Mouse (Mus musculus) embryonic fibroblast, embryonic 13.5 days (primary cell): ENCODE data around the gene Dcaf10. TPM values are rescaled to one million over a fixed set of nuclear protein-coding genes. Genes with fewer than 3 reads are reported as not detected.
"Not testable (repeated sequence)": the region's sequence is repeated elsewhere in the genome, so short reads cannot be mapped to it uniquely, and the experiment has no call there.

ENCODE experiments used
- H3K27ac ChIP-seq: 2 replicates; pipeline ENCODE4 v1.5.1; 2012; ENCODE audit warnings: low read length, control low read depth, inconsistent platforms; ENCODE audit not compliant: insufficient read depth
- H3K4me1 ChIP-seq: 2 replicates; pipeline ENCODE4 v1.6.1; 2011; ENCODE audit warnings: low read length; ENCODE audit not compliant: control insufficient read depth, insufficient read depth
- H3K4me3 ChIP-seq: 2 replicates; pipeline ENCODE4 v1.5.1; 2011; ENCODE audit warnings: mild to moderate bottlenecking, control low read depth, low read length; ENCODE audit not compliant: insufficient read depth
- CTCF ChIP-seq: IDR thresholded peaks from 2 replicates; pipeline ENCODE4 v1.5.1; 2011; ENCODE audit warnings: mild to moderate bottlenecking, control low read depth, low read length, moderate library complexity, borderline replicate concordance; ENCODE audit not compliant: insufficient read depth
- POLR2A ChIP-seq: IDR thresholded peaks from 2 replicates; pipeline ENCODE4 v1.6.1; 2011; ENCODE audit warnings: low read depth, mild to moderate bottlenecking, control low read depth, low read length, moderate library complexity
- polyA plus RNA-seq: library from polyadenylated mRNA; stranded (reverse); fragments of >200 nt; gene quantifications from 2 replicates; pipeline ENCODE4 v1.2.4, GENCODE M21; 2011; ENCODE audit warnings: low read depth; ENCODE audit not compliant: missing spikeins, insufficient read length

Dcaf10 gene
- polyA plus RNA-seq, 1 experiment, result 26.3 TPM

DNA sequence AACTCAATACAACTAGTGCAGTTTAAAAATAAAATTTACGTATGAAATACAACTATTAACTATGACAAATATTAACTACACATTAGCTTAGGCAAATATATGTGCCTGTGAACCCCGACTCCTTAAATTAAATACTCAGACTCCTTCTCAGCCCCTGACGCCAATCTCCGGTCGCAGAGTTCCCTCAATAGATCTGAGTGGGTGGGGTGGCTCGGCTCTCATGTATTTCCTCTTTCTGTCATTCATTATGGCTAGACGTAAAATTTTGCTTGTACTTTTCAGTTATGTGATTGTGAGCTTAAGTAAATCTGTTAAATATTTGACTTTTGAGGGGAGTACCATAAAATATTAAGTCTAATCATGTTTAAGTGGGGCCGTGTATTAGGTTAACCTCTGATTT, 51.1 kb downstream of the Dcaf10 start:
- Histone ChIP-seq H3K4me3 (no peak overlapping the region), H3K27ac (no peak overlapping the region), H3K4me1 (no peaks in the 10 kb centered on the region)
- no peak for TF ChIP-seq POLR2A
- TF ChIP-seq CTCF, result no peak

DNA sequence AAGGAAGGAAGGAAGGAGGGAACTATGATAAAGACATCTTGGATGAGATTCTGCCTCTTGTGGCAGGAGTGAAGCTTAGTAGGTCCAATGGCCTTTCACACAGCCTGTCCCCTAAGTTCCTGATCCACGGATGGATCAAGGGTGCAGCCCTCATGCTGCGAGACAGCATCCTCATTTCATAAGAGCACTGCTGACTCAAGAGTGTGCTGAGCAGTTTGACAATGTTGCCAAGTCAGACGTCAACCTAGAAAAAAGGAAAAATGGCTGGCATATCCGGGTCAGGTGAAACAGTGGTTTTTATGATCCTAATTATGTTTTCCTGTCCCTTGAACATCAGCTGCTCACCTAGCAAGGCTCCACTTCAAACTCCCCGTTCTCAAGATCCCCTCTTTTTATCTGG, 51.8 kb downstream of the Dcaf10 start:
- no peaks in the 10 kb centered on the region for H3K4me1 ChIP-seq
- TF ChIP-seq POLR2A (no peak), CTCF (no peak)
- no peak overlapping the region for H3K27ac ChIP-seq
- H3K4me3 ChIP-seq, result no peak overlapping the region

DNA sequence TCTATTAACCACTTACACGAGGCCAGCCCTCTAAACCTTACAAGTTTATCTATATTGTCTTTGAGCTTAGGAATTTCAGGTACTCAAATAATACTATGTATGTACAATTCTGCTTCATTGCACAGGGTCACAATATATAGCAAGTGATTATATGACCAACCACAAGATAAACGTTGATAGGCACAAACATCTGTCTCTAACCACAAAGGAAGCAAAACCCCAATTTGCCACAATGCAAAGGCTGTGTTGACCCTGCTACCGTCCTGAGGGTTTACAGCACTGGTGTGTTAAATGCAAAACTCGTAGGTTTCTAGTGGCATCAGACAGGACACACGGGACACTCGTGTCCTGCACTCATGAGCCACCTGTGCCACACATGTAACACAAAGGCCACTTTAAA, 54.3 kb downstream of the Dcaf10 start:
- H3K4me1 ChIP-seq, H3K4me3 ChIP-seq, H3K27ac ChIP-seq: not testable (repeated sequence)

DNA sequence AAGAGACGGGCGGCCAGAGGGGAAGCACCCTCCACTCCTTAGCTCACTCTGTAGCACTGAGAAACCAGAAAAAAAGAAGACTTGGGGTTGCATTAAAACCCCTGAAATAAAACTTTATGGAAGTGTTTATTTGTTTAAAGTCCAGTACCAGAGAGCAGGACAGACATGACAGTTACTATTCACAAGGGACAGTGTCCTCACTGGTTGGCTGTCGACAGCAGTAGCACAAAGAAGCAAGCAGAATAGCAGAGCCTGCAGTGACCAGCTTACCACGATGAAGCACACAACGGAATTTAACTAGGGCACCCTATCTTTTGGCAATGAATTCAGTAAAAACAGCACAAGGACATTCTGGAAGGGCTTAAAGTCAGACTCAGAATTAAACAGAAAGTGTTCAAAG, 56.4 kb downstream of the Dcaf10 start:
- H3K4me3 ChIP-seq, H3K4me1 ChIP-seq, H3K27ac ChIP-seq: not testable (repeated sequence)

DNA sequence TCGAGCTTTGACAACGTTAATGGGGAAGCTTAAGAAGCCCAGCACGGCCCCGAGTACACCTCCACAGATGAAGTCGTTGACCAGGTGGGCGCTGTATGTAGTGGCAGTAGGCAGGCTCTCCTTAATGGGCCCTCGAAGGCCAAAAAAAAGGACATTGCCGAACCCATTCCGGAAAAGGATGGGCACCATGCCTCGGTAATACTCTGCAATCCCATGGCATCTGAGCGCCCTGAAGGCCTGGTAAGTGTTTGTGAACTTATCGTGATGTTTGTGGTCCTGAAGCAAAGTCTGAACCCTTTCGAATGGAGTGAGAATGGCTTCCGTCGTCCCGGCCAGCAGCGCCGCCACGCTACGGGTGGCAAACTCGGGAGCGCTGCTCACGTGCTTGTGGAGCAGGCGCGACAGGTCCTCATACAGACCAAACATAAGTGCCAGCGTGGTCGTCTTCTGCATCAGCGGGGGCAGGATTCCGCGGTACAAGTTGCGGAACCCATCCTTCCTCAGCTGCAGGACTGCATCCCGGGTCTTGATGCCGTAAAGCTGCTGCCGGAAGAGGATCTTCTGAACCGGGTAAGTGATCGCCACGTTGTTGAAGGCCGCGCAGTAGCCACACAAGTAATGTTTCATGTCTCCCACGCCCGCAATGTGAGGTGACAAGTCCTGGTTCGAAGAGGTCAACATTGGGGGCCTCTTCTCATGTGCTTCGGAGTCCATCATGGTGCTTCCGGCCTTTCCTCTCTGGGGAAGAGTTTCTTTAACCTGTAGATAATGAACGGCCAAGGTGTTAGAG, 57.7 kb downstream of the Dcaf10 start:
- Histone ChIP-seq H3K4me3 (no peak overlapping the region), H3K27ac (no peak overlapping the region), H3K4me1 (no peaks in the 10 kb centered on the region)
- TF ChIP-seq POLR2A, result no peak
- no peak for TF ChIP-seq CTCF

DNA sequence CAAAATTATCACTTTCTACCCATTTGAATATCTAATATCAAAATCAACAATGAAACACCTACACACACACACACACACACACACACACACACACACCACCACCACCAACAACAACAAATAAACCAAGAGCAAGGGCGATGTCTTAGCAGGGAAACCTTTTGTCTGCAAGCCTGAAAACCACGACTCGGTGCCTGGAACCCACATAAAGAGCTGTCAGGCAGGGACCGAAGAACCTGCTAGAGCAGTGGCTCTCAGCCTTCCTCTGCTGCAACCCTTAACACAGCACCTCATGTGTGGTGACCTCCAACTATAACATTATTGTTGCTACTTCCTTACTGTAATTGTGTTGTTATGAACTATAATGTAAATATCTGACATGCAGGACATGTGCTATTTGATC, 60.4 kb downstream of the Dcaf10 start:
- H3K4me3 ChIP-seq, result no peak overlapping the region
- TF ChIP-seq CTCF, result no peak
- no peak for TF ChIP-seq POLR2A
- H3K27ac ChIP-seq, result no peak overlapping the region
- no peaks in the 10 kb centered on the region for H3K4me1 ChIP-seq

DNA sequence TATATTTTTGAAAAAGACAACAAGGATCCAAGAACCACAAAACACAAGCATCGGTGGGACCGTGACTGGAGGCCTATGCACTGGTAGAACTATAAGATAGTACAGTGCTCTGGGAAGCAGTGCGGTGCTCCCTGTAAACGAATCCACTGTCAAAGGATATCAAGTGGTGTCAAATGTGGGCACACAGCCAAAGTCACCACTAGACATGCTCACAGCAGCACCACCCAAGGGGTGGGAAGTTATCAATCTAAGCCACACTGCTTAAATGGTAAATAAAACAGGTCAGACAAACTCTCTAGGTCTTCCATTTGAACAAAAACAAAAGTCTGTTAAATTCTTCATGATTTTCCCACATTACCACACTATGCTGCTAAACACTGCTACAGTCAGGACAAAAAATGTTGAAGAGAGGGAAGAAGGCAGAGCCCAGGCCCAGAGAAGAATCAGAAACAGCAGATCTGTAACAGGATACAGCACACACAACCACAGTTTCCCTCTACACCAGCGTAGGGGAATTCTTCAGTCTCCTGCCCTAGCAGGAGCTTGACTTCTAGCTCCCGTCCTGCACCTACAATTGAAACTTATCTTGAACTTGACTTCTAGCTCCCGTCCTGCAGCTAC, 61.1 kb downstream of the Dcaf10 start:
- no peak for TF ChIP-seq CTCF
- no peak for TF ChIP-seq POLR2A
- Histone ChIP-seq H3K4me1 (no peaks in the 10 kb centered on the region), H3K27ac (no peak overlapping the region), H3K4me3 (no peak overlapping the region)

DNA sequence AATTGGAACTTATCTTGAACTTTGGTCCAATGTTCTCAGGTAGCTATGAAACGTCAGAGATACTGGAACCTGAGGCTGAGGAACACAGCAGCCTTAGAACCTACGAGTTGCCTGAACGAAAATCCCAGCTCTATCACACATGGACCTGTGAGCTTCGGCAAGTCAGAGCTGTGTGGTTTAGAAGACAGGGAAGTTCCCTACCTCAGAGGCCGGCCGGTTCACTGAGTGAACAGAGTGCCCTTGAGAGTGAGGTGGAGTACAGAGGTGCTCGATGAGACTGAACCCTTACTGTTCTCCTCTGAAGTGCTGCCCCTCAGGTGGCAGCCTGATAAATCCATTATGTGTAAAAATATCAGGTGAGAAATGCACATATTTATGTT, 61.6 kb downstream of the Dcaf10 start:
- no peak overlapping the region for H3K4me3 ChIP-seq
- no peak overlapping the region for H3K27ac ChIP-seq
- TF ChIP-seq POLR2A (no peak), CTCF (no peak)
- H3K4me1 ChIP-seq, result no peaks in the 10 kb centered on the region

DNA sequence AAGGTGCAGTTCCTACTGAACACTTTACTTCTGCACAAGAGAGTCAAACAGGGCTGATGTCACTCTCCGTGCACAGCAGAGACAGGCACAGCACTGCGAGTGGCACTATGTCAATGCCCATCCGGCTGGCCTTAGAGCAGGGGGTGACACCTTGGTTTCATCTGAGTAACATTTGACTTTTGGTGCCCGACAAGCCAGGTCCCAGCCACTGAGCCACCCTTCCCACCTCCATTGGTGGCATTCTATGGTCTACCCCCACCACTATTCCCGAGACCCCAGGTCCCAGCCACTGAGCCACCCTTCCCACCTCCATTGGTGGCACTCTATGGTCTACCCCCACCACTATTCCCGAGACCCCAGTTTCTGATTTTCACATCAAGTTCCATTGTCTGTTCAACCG, 62.2 kb downstream of the Dcaf10 start:
- Histone ChIP-seq H3K27ac (no peak overlapping the region), H3K4me3 (no peak overlapping the region), H3K4me1 (no peaks in the 10 kb centered on the region)
- TF ChIP-seq POLR2A, result no peak
- no peak for TF ChIP-seq CTCF

DNA sequence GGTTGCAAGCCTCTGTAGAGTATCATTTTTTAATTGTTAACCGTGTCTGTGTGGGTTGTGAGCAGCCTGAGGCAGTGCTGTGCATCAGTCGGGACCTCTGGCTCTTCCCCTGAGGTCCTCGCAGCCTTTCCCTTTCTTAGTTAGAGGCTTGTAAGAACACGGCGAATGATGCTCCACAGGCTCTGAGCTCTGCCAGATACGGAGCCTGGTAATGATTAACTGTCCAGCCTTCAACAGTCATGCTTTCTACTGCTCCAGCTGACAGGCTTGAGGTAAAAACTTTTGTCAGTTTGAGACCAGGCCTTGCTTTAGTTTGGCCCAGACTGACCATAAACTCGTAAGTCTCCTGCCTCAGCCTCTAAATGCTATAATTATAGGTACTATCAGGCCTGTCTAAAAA, 63.4 kb downstream of the Dcaf10 start:
- H3K27ac ChIP-seq, result no peak overlapping the region
- TF ChIP-seq POLR2A, result no peak
- TF ChIP-seq CTCF, result no peak
- no peak overlapping the region for H3K4me3 ChIP-seq
- no peaks in the 10 kb centered on the region for H3K4me1 ChIP-seq
